Mouse (Mus musculus): ENCODE results near the gene Rictor.

DNA sequence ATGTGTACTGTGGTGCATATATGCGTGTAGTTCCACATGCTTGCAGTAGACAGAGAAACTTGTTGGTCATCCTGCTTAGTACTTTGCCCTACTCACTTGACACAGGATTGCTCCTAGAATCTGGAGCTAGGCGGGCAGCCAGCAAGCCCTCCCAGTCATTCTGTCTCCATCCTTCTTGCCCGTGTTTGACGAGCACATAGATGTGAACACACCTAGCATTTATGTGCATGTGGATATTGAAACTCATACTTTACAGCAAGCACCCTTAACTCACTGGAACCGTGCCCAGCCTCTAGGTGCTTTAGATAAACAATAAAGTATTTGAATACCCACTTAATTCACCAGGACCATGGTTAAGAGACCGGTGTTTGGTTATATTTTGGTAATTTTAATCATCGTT, 81.8 kb downstream of the Rictor start:
- TF ChIP-seq CTCF (IDR thresholded peaks at IDR 0.05; ENCODE audit: extremely low read depth, insufficient read depth, low read length), result no peak
- no peak for TF ChIP-seq POLR2A (IDR thresholded peaks at IDR 0.05; ENCODE audit: extremely low read depth, insufficient read depth, low read length)
